Mouse (Mus musculus) cerebellum, adult 2 months (tissue): ENCODE results near the gene Nbeal2. TPM values are rescaled to one million over a fixed set of nuclear protein-coding genes. Genes with fewer than 3 reads are reported as not detected.

Source experiments
- DNase-seq, 2 experiments: peaks; one replicate each; pipeline ENCODE4 v3.0.0; 2021
- H3K27ac ChIP-seq: fragments of 200-500 bp; 2 replicates; pipeline ENCODE4 v1.5.1; 2012; ENCODE audit warnings: low read length, control low read depth, inconsistent platforms; ENCODE audit not compliant: insufficient read depth
- H3K27me3 ChIP-seq: fragments of 200-500 bp; 2 replicates; pipeline ENCODE4 v1.6.1; 2012; ENCODE audit warnings: inconsistent platforms, mild to moderate bottlenecking, low read length, moderate library complexity; ENCODE audit not compliant: control insufficient read depth, insufficient read depth
- H3K4me1 ChIP-seq: fragments of 200-500 bp; 2 replicates; pipeline ENCODE4 v1.6.1; 2011; ENCODE audit warnings: low read length; ENCODE audit not compliant: control insufficient read depth, insufficient read depth
- H3K4me3 ChIP-seq: fragments of 200-500 bp; replicated peaks from 2 replicates; pipeline ENCODE3; 2011; ENCODE audit warnings: mild to moderate bottlenecking, low read depth, low read length, control low read depth; ENCODE audit not compliant: insufficient read depth
- CTCF ChIP-seq: fragments of 200-500 bp; IDR thresholded peaks from 2 replicates; pipeline ENCODE4 v1.5.1; 2011; ENCODE audit warnings: low read depth, mild to moderate bottlenecking, control low read depth, low read length, moderate library complexity, borderline replicate concordance; ENCODE audit not compliant: insufficient read depth
- POLR2A ChIP-seq: fragments of 200-500 bp; IDR thresholded peaks from 2 replicates; pipeline ENCODE4 v1.6.1; 2011; ENCODE audit warnings: low read length, control low read depth, borderline replicate concordance; ENCODE audit not compliant: insufficient read depth
- WGBS: fragments of 180-500 bp; shearing (Covaris S2); methylation state at CpG from one replicate; pipeline ENCODE4 v1.1.7; 2018; 5-methylcytosine and 5-hydroxymethylcytosine counted together
- polyA plus RNA-seq: library from polyadenylated mRNA; depleted of rRNA; stranded (reverse); fragments of >200 nt; gene quantifications from 2 replicates; pipeline ENCODE4 v1.2.3, GENCODE M21; 2012

Nbeal2 gene
- polyA plus RNA-seq, 1 experiment: 16.8 TPM

DNA sequence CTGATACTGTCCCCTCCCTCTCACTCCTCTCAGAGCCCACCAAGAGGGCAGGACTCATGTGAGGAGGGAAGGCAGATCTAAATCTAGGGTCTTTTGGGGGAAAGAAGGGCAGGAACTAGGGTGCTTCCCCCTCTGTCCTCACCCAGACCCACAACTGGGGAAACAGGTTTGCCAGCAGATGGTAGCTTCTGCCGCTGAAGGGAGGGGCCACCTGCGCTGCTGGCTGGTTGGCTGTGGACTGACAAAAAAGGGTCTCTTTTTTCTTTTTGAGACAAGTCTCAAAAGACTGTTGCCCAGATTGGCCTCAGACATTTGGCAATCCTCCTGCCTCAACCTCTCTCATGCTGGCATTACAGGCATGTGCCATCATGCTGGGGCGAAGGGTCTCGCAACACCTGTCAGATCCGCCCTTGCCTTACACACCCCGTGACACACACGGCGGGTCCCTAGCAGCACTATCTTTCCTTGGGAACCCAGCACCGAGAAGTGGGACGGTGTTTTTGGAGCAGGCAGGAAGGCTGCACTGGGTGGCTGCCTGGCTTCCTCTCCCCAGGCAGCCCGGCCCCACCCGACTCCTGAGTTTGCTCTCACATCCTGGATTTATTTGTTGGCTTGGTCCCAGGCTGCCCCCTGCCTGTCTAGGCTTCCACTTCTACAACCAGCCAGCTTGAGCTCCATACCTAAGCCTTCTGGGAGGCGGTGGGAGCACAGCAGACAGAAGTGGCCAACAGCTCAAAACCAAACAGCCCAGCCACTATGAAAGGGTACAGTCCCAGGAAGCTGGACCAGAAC lies 1.8 kb downstream of the Nbeal2 start:
- Histone ChIP-seq H3K27me3 (no peaks in the 10 kb centered on the region), H3K4me1 (peaks cover 17% of the 10 kb centered on the region), H3K4me3 (no peak overlapping the region), H3K27ac (no peak overlapping the region)
- no peak for DNase-seq
- 35% methylated on average over 13 of the region's 13 CpGs for WGBS
- TF ChIP-seq CTCF (no peak), POLR2A (no peak)

- DNase-seq: no peak
- H3K4me3 ChIP-seq: no peak overlapping the region
- H3K27ac ChIP-seq: no peak overlapping the region
- no peaks in the 10 kb centered on the region for H3K27me3 ChIP-seq
- H3K4me1 ChIP-seq: peaks cover 10% of the 10 kb centered on the region; the same call in 1 of the 2 replicates
- no peak for TF ChIP-seq POLR2A
- TF ChIP-seq CTCF: no peak
These were observed 4.2 kb downstream of the Nbeal2 start for GRCm38 (mm10) chr9:110649775-110650174.

GRCm38 (mm10) chr9:110645219-110645618 lies 8.7 kb downstream of the Nbeal2 start:
- WGBS: 88% methylated on average over 9 of the region's 9 CpGs
- no peaks in the 10 kb centered on the region for H3K4me1 ChIP-seq
- TF ChIP-seq CTCF (no peak), POLR2A (no peak)
- no peak overlapping the region for H3K27ac ChIP-seq
- no peak for DNase-seq
- no peaks in the 10 kb centered on the region for H3K27me3 ChIP-seq
- H3K4me3 ChIP-seq: no peak overlapping the region

DNA sequence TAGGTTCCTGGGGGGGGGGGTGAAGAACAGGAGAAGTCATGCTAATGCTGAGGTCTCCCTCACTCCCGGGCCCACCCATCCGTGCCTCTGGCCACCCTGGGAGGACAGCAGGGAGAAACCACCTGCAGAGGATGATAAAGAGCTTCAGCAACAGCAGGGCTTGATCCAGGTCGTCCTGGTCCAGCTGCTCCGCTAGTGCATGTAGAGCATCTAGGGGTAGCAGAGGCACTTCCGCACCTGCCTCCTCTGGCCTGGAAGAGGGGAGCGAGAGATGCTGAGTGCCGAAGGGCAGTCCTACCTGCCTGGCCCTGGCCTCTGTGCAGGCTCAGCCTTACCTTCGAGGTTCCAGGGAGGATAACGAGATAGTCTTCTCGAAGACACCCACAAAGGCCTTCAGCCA lies 9.7 kb downstream of the Nbeal2 start:
- TF ChIP-seq CTCF (no peak), POLR2A (no peak)
- Histone ChIP-seq H3K4me3 (no peak overlapping the region), H3K27me3 (no peaks in the 10 kb centered on the region), H3K27ac (no peak overlapping the region), H3K4me1 (no peaks in the 10 kb centered on the region)
- DNase-seq: no peak
- WGBS: 85% methylated on average over 10 of the region's 10 CpGs

DNA sequence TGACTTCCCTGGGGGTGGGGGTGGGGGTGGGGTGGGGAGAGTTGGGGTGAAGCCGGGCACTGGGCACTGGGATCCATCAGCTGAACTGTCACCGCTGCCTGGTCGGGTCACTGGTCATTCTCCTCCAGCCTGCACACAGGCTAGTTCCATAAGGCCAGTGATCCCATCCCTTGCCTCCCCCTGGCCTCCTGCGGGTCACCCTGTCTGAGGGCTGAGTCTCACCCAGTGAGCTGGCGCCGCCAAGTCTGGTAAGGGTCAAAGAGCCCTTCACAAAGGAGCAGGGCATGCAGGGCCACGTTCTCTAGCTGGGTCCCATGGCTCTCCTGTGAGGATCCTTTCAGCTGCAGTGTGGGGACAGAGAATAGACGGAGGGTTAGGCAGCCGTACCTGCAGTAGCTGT lies 10.2 kb downstream of the Nbeal2 start:
- WGBS: 73% methylated on average over 9 of the region's 9 CpGs
- DNase-seq: no peak
- TF ChIP-seq POLR2A (no peak), CTCF (no peak)
- Histone ChIP-seq H3K4me3 (no peak overlapping the region), H3K4me1 (peaks cover 4% of the 10 kb centered on the region), H3K27me3 (no peaks in the 10 kb centered on the region), H3K27ac (no peak overlapping the region)

GRCm38 (mm10) chr9:110642812-110643524 lies 11.0 kb downstream of the Nbeal2 start:
- Histone ChIP-seq H3K27me3 (no peaks in the 10 kb centered on the region), H3K27ac (no peak overlapping the region), H3K4me3 (no peak overlapping the region), H3K4me1 (peaks cover 12% of the 10 kb centered on the region)
- TF ChIP-seq POLR2A (no peak), CTCF (no peak)
- 39% methylated on average over 5 of the region's 5 CpGs for WGBS
- no peak for DNase-seq

DNA sequence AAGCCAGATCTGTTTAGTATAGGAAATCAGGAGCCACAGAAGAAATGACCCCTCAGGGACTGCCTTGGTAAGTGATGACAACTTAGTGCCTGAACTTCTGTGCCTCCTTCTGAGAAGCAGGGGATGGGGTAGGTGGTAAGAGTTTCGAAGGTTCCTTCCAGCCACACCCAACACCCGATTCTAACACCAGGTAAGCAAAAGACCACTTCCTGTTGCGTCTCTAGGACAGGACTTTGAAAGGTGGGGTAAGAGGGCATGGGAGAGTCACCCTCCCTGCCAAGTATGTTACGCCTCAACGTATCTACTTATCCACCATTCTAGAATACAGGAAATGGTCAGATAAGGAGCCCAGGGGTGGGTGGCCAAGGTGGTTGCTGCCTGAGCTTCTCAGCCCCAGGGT lies 13.0 kb downstream of the Nbeal2 start:
- Histone ChIP-seq H3K27me3 (no peaks in the 10 kb centered on the region), H3K4me1 (peaks cover 15% of the 10 kb centered on the region), H3K27ac (no peak overlapping the region), H3K4me3 (no peak overlapping the region)
- TF ChIP-seq POLR2A (no peak), CTCF (no peak)
- WGBS: 93% methylated on average over 5 of the region's 5 CpGs
- DNase-seq: no peak

GRCm38 (mm10) chr9:110638611-110639021 lies 15.3 kb downstream of the Nbeal2 start:
- DNase-seq: peak; percentile 52 to 63
- TF ChIP-seq CTCF: no peak
- TF ChIP-seq POLR2A: no peak
- no peaks in the 10 kb centered on the region for H3K27me3 ChIP-seq
- peaks cover 15% of the 10 kb centered on the region for H3K4me1 ChIP-seq
- WGBS: 12% methylated on average over 10 of the region's 10 CpGs
- H3K27ac ChIP-seq: no peak overlapping the region
- H3K4me3 ChIP-seq: no peak overlapping the region
